Mouse (Mus musculus): ENCODE data around the gene Snx7.
A peak's percentile ranks its signal among the peaks of the same experiment; 100 is the strongest.

Snx7 gene

DNA sequence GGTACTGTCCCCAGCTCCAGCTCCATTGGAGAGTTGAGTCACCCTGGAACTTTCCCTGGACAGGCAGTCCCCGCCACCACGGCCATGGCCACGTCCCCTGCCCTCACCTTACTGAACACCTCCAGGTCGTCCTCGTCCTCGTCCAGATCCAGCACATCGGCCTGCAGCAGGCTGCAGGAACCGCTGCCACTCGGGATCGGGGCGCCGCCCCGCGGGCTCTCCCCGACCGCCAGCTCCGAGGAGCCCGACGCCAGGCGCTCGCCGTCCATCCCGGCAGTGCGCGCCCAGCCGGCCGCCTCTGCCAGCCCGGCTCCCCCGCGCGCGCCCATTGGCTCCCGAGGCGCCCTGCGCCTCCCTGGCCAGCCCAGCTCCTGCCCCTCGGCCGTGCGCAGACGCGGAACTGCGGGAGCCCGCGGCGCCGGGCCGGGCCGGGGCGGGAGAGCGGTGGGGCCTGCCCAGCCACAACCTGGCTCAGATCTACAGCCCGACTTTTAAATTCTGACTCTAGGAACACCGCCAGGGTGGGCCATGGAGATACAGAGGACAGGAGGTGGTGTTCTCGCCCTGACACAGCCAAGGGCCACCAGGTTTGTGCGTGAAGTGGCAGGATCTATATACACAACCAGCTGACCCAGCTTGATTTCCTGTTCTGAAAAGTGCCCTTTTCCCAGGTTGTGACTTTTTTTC, at the start of gene Snx7:
Snx7 (minus strand) TSS at position 300 of the 687 bp plus-strand sequence.
- DNase-seq: peak; percentile 88 to 89

DNA sequence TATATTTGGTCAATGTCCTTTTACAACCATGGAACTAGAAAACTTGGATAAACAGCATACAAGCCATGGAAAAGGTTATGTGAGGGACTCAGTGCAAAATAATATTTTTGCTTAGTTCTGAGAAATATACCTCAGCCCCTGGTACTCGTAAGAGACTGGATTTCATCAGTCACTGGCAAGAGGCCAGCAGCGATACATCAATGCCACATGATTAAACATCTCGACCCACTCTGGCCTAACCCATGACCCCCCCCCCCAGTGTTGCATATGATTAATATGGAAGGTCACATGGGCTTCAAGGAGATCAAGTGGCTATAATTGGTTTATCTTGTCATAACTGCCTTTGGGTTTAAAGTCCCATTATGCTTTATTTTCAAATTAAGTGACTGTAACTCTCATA, 46.7 kb upstream of the Snx7 start:
- DNase-seq: no peak

DNA sequence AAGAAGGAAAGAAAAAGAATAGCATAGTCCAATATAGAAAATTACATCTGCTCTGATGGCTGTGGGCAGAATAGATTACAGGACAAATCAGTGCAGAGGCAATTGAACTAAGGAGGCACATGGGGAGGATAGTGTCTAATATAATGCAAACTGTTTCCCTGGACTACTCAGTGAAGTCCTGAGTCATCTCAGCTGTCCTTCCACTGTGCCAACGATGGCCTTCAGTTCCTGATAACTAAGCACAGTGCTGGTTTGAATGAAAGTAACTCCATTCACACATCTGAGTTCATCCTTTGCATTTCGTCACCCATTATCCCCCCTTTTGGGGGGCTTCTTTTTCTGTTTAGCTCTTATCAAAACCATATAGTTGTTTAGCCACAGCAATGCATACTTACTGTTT, 25.0 kb upstream of the Snx7 start:
- no peak for DNase-seq

DNA sequence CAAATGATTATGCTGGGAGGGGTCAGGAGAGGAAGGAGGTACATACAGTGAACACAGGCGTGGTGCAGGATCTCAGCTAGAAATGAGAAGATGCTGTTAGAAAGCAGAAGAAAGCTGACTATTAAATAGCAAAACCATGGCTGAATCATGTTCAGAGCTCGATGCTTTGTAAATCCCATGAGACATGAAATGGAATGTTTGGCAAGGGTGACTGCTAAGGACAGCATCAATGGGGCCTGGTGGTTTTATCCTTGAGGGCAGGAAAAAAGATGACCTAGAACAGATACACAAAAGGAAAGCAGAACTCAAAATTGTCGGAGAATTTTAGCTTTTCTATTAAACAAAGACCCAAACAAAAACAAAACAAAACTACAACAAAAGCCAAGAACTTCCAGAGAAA, 6.7 kb upstream of the Snx7 start:
- DNase-seq: no peak

DNA sequence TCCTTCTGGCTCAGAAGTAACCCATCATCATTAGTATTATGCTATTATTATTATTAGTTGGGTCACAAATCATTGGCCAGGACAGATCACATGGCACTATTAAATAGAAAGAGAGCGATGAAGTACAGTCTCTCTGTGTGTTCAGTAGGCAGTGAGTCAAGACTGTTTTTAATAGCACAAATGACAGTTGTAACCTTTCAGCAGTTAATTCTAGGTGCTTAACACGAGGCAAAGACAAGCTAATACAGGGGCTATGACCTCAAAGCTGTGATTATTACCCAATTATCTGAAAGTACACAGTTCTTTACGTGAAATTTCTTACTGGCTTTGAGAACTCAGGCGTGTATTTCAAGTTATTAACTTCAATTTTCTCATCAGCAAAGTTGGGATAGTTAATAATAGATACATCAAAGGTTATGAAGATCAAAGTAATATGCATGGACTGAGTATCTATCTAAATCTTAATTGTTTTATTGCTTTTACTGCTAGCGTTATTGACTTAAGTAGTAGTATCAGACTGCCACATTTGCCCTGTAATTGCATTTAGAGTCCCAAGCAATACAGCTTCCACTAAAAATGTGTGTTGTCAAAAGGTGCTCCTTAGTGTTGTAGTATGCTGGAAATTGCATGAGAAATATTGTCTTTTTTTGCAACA, 4.6 kb upstream of the Snx7 start:
- DNase-seq: no peak

DNA sequence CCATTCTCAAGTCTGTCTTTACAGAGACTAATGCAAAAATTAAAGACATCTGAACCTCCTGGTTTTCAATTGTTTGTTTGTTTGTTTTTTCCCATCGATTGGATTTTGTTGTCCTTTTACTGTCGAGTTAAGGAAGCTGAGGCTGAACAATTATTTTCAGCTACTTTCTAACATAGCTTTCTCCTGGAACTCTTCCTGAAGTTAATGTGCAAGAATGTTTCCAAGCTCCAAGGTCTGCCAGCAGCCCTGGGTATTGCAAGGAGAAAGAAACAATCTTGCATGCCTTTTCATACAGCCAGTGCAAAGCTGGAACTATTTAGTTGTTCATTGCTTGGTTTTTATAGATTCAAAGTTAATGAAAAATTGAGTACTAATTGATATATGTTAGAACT, 584 bp upstream of the Snx7 start:
- DNase-seq: peak in 1 of 2 experiments; percentile 21

DNA sequence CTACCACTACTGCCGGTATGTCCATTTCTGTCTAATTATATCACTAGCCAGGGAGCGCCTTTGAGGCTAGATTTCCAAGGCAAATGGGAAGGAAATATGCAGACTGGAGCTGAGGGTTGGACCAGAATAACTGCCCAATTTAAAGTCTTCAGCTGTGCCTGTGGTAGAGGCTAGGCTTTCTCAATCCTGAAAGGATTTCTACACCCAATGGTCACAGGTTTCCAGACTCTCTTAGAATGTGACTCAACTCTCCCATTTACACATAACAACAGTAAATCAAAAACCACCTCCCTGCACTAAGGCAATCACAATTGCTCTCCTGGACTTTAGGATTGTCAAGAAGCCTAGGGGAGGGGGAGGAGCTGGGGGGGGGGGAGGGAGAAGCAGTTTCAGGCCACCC, 645 bp downstream of the Snx7 start:
- no peak for DNase-seq

DNA sequence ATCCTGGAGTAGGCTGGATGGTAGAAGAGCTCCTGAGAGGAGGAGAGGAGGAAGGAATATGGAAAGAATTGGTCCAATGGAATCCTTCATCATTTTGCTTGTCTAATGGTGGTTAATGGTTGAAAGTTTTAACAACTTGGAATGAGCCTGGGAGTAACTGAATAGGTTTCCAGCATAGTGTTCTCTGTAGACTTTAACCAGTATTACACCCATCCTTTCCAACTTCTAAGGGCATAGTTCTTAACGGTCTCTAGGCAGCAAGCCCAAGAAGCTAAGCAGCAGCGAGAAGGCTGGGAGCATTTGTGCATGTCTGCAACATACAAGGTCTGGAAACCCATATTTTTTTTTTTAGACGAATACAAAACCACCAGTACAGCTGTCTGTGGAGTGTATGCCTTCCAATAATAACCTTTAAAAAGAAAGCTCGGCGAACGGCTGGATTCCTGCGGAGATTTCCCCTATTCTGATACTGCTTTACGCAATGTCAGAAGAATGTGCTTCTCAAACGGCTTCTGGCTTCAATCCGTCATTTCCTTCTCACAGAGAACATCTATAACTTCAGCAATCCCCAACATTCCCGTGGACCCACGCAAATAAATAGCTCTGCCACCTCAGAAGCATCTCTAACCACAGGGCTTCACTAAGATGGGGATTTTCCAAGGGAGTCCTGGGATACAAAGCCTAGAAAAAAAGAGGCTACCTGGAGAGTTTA, 1.9 kb downstream of the Snx7 start:
- DNase-seq: peak; percentile 57 to 79

DNA sequence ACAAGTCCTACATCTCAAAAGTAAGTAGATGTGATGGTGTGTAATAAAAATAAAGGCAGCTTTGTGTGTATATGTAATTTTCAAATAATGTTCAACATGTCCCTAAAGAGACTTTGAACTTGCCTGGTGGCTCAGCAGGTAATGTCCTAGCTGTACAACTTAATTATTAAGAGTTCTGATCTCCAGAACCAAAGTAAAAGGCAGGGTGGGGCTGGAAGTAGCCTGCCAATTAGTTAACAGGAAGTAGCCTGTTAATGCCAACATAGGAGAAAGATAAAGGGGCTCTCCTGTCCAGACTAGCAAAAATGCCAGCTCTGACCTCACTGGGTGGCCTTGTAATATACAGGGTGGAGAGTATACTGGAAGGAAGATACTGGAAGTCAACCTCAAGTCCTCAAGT, 3.1 kb downstream of the Snx7 start:
- DNase-seq: peak; percentile 18 to 50

DNA sequence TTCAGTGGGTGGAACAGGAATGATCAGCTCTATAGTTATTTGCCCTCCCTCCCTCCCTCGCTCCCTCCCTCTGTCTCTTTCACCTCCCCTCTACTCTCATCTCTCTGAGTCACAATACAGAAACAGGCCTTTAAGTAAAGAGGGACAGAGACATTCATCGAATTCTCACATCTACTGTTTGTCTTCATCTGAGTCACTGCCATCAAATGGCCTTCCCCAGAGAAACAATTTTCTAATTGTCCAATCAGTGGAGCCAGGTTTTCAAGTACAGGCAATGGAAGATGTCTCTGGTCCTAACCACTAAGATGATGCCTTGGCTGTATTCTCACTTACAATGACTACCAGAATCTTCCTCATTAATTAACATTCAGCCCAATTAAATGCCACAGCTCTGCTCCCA, 5.8 kb downstream of the Snx7 start:
- no peak for DNase-seq

DNA sequence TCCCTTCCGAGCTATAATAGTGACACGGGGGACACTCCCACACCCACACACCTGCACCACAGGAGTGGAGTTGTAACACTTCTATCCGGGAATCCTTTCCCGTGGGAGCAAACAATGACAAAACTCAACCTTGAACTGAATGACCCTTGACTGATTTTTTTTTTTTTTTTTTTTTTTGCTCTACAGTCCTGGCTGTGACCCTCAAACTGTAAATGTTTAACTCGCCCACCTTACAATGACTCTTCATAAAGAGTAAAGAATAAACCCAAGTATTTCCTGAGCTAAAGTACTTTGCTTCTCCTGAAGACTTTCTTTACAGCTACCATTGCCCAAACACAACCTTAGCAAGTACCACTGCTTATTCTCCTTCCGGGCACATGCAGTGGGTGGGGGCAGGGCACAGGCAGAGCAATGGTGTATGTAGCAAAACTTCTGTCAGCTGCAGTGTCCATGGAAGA, 6.7 kb downstream of the Snx7 start:
- peak; percentile 22 to 63 for DNase-seq

DNA sequence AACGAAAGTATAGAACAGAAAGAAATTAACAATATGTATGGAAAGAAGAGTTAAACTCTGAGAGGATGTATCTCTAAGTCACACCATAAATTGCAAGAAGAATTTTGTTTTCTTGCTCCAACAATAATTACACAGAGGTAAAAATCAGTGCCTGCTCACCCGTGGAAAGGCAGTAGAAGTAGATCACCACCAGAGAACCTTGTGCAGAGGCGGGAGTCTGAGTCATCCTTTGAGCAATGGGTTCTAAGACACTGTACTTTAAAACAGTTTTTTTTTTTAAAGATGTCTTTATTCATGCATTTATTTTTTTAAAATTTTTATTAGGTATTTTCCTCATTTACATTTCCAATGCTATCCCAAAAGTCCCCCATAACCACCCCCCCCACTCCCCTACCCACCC, 9.7 kb downstream of the Snx7 start:
- no peak for DNase-seq

DNA sequence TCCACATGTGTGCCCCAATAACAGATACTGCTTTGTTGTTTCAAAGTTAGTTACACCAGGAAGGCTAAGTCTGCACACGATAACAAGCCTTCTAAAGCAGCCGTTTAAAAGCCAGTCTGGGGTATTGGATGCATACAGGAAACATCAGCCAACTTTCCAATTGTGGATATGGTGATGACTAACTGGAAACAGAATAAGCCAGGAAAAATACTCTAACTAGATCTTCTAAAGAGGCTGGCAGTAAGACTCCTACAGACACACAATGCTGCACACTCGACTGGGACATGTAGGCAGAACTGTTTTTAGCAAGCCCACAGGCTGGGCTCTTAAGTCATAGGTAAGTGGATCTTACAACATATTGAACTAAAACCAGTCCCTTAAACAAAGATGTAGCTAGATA, 15.0 kb downstream of the Snx7 start:
- no peak for DNase-seq

DNA sequence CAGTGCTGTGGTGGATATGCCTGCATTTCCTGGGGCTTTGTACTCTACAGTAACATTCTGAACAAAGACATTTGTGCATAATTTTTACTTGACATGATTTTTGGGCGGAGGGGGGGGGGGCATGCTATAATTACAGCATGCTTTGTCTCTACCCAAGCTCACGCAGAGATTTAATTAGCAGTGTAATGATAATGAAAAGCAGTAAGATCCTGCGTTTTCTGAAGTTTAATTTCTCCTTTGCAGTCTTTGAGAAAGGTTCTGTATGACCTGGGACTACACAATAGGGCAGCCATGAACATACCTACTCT, 16.7 kb downstream of the Snx7 start:
- DNase-seq: no peak

DNA sequence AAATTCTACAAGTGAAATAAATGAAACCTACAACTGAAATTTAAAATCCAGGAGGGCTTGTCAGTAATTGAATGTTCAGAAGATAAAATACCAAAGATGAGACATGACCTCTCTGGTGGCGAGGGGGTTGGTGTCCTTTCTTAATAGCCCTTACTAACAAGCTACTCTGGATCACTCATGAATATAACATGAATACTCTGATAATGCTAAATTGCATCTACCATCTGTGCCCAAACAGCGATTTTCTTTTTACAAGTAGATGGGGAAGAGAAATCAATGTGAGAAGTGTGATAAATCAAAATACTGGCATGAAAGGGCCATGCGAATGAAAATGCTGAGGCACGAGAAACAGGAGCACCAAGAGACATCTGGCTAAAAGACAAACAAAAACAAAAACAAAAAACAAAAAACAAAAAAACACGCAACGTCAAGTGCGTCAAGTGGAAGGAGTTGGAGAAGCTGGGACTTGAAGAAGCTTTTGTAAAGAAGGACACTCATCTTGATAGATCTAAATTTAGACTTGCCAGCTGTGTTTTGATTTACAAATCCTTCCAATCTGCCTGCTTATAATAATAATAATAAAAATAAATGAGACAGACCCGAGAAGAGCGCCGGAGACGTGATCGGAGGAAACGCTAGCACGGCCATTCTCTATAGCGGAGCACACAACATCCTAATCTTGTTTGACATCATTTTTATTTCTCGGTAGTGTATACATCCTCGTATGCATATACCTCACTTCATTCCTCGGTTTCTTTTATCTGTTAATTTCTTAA, 17.3 kb downstream of the Snx7 start:
- no peak for DNase-seq

DNA sequence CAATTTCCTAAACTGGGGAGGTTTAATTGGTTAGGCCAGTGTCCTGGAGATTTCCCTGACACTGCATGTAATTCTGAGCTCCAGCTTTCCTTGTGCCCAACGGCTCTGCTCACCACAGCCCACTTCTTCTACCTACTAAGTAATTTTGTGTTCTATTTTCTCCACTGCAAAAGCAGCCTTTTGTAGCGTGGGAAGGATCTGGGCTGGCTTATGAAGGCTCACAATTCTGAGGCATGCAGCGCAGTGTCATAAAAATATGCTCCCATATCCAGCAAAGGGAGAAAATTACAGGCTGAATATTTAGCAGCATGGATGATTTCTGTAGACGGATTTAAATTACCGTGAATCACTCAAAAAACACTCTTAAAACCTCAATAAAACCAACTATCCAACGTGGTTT, 19.9 kb downstream of the Snx7 start:
- no peak for DNase-seq

DNA sequence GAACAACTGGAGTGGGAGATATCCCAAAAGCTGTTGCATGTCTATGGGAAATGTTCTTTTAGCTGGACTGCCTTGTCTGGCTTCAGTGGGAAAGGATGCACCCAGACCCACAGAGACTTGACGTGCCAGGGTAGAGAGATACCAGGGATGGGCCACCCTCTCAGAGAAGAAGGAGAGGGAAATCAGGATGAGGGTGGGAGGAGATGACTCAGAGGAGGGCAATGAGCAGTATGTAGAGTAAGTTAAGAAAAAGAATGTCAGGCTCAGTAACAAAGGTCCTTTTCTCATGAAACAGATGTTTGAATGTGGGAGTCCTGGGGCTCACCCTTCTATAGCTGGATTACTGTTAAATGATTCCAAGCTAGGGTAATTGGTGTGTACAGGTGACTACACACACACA, 26.1 kb downstream of the Snx7 start:
- no peak for DNase-seq

DNA sequence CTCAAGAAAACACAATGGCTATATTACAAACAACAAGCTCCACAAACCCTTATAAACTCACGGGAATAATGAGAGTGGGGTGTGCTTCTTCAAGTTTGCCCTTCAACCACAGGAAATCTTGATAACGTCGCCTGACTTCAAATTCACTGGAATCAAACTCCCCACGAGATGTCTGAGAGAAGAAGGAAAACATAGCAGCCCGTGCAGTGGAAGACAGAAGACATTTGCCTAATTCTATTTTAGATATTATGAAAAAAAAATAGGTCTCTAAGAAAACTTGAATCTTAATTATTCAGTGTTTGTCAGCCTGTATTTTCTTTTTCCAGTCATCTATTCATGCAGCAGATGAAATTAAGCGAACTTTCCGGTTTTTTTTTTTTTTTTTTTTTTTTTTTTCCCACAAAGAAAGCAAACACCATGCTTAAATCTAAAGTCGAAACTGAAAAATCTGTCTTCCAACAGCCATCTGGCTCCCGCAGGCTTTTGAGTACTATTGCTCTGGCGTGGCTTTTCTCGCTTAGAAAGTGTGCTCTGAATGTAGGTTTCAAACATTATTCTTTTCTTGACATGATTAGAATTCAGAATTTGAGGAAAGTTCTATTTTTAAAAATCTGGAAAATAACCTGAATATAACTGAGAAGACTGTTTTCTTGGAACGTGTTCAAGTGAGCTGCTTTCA, 28.7 kb downstream of the Snx7 start:
- DNase-seq: no peak

DNA sequence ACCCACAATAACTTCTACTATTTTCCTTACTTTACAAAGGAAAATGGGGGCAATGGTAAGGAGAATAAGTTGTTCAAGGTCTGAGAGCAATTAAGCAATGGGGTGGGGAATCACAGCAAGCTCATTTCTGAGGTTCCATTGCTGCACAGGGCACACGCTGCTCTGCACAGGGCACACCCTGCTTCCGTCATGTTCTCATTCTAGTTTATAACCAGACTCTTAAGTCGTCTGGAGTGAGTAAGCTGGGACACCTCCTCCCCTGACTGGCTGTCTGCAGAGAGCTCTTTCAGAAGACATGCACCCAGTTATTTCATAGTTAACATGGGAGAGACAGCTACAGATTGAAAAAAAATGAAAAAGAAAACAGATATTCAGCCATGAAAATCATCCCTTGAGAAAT, 30.7 kb downstream of the Snx7 start:
- no peak for DNase-seq

DNA sequence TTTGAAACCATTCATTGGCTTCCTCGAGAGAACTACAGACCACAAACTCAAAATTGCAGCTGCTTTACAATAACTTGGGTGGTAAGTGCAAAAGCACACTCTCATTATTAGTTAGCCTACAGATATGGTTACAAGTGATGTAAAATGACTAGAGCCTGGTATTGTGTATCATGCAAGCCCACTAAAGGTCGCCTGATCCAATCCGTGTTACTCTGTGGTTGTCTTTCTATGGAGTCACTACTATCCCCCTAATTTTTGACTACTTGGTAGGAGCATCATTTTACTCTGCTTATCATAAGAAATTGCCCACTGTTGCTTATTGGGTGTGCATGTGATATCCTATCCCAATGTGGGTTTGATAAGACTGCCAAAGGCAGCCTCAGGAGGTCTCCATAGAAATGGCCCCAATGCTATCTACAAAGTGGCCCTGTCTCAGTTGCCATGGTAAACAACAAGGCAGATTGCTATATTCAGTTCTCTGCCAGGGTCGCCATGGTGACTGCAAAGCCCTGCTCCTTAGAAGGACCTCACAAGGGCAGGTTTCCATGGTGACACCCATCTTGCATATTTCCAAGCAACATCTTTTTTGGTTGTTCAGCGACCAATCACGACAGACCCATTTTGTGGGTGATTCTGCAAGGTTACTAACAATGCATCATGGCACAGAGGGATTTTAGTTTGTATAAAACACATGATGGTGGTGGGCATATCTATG, 42.1 kb downstream of the Snx7 start:
- DNase-seq: no peak

DNA sequence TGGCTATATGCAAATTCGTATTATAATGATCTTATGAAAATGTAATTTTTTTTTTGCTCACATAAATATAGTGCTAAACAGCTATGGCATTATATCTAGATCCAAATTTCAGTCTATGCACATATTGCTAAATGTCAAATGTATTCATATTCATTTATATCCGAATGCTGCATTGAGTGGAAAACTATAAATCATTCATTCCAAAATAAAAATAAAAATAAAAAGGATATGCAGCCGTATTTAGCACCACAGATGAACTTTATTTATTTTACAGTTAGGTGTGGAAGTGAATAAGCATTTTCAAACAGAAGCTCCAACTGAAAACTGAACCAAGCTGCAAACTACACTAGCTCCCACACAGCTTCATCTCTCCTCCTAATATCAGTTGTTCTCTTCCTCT, 45.5 kb downstream of the Snx7 start:
- no peak for DNase-seq

DNA sequence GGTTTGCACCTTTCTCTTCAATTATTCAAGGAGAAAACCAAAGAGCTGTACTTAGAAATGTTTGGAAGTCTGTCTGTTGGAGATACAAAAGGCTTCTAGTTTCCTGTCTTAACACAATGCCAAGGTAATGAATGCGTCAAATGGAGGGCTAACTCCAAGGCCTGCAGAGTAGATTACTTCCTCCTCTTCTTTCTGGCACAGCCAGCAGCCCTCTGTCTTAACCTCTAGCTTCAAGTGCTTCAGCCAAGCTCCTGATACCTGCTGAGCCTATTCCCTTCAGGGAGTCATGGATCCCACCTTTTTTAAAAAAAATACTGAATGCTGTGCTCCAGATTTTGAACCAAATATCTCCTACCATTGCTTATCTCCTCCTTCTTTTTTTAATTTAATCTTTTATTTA, 51.1 kb downstream of the Snx7 start:
- DNase-seq: no peak
